Mouse (Mus musculus) ES-Bruce4 (cell line): ENCODE measurements around the gene Tdrd6.

Experiments used
- CTCF ChIP-seq: IDR thresholded peaks from one replicate; pipeline ENCODE4 v1.8.1; 2011; ENCODE audit warnings: low read depth, low read length
- POLR2A ChIP-seq: IDR thresholded peaks from one replicate; pipeline ENCODE4 v1.8.1; 2011; ENCODE audit warnings: low read length; ENCODE audit not compliant: insufficient read depth

DNA sequence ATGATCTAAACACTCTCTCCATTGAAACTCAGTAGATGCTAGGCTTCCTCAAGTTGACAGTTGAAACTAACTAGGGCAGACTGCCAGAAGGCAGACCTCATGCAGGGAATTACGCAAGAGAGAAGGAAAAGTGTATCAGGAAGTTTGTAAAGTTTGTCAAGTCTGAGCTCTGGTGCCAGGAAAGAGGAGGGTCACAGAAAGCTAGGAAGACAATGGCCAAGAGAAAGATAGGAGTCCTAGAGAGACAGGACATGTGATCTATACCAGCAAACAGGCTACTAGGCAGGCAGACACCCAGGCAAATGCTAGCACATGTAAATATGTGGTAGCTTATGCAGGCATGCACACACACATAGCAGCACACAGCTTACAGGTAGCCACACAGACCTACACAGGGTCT is 45.1 kb upstream of the Tdrd6 start:
- TF ChIP-seq POLR2A (no peak), CTCF (no peak)
